Mouse (Mus musculus) forebrain, embryonic 16.5 days (tissue): ENCODE measurements around the gene Cmklr1. TPM values are rescaled to one million over a fixed set of nuclear protein-coding genes. Genes with fewer than 3 reads are reported as not detected.
"Not testable (repeated sequence)": the region's sequence is repeated elsewhere in the genome, so short reads cannot be mapped to it uniquely, and the experiment has no call there.

ENCODE experiments used
- ATAC-seq: fragments of 200-750 bp; cut with Nextera tagmentation; 2 replicates; pipeline ENCODE4 v1.8.0; 2017; ENCODE audit warnings: mild to moderate bottlenecking, moderate library complexity
- H3K27ac ChIP-seq: fragments of 300-500 bp; sonication (generic); 2 replicates; pipeline ENCODE4 v1.5.1; 2014; ENCODE audit warnings: low read length, control low read depth
- H3K27me3 ChIP-seq: fragments of 300-500 bp; sonication (generic); replicated peaks from 2 replicates; pipeline ENCODE4 v1.6.1; 2014; ENCODE audit warnings: low read length; ENCODE audit not compliant: control insufficient read depth, insufficient read depth
- H3K36me3 ChIP-seq: fragments of 300-500 bp; sonication (generic); 2 replicates; pipeline ENCODE4 v1.6.1; 2014; ENCODE audit not compliant: control insufficient read depth, insufficient read depth
- H3K4me1 ChIP-seq: fragments of 300-500 bp; sonication (generic); replicated peaks from 2 replicates; pipeline ENCODE4 v1.6.1; 2014; ENCODE audit warnings: low read length; ENCODE audit not compliant: control insufficient read depth, insufficient read depth
- H3K4me2 ChIP-seq: fragments of 300-500 bp; sonication (generic); 2 replicates; pipeline ENCODE4 v1.6.1; 2014; ENCODE audit warnings: mild to moderate bottlenecking, low read length, control low read depth
- H3K4me3 ChIP-seq: fragments of 300-500 bp; sonication (generic); replicated peaks from 2 replicates; pipeline ENCODE4 v1.5.1; 2014; ENCODE audit warnings: mild to moderate bottlenecking, low read length, control low read depth
- H3K9ac ChIP-seq: fragments of 300-500 bp; sonication (generic); replicated peaks from 2 replicates; pipeline ENCODE4 v1.6.1; 2014; ENCODE audit warnings: low read depth, low read length, control low read depth
- H3K9me3 ChIP-seq: fragments of 300-500 bp; sonication (generic); 2 replicates; pipeline ENCODE4 v1.6.1; 2016; ENCODE audit warnings: low read length; ENCODE audit not compliant: control insufficient read depth
- WGBS: fragments of 180-500 bp; shearing (Covaris S2); extraction: QIAGEN DNeasy Blood & Tissue Kit; methylation state at CpG from one replicate; pipeline ENCODE4 v1.1.7; 2014; 5-methylcytosine and 5-hydroxymethylcytosine counted together
- polyA plus RNA-seq: library from polyadenylated mRNA; unstranded; fragments of >200 nt; fragmentation: Nextera tagmentation; extraction: Ambion mirVana; gene quantifications from 2 replicates; pipeline ENCODE4 v1.2.1, GENCODE M21; 2015

Gene Cmklr1
- polyA plus RNA-seq, 1 experiment from 2014 or later = 2.3 TPM

- Histone ChIP-seq H3K4me2 (no peak overlapping the region), H3K9me3 (no peaks in the 10 kb centered on the region)
Measured at GRCm38 (mm10) chr5:113591751-113592230, 58.4 kb downstream of the Cmklr1 start.

GRCm38 (mm10) chr5:113591166-113591565 is 59.1 kb downstream of the Cmklr1 start:
- Histone ChIP-seq H3K4me2 (no peak overlapping the region), H3K27ac (peak overlapping the region; percentile 84), H3K27me3 (no peaks in the 10 kb centered on the region), H3K4me1 (peaks cover 26% of the 10 kb centered on the region), H3K9ac (peak overlapping the region; percentile 12; the same call in 1 of the 2 replicates), H3K36me3 (no peaks in the 10 kb centered on the region), H3K9me3 (no peaks in the 10 kb centered on the region), H3K4me3 (no peak overlapping the region)
- WGBS = 9% methylated on average over 3 of the region's 3 CpGs
- ATAC-seq = peak; percentile 30; the same call in 1 of the 2 replicates

More at GRCm38 (mm10) chr5:113591751-113592230, 58.4 kb downstream of the Cmklr1 start:
- no peak overlapping the region for H3K4me3 ChIP-seq
- H3K27me3 ChIP-seq = no peaks in the 10 kb centered on the region
- H3K36me3 ChIP-seq = no peaks in the 10 kb centered on the region
- peak; percentile 96 for ATAC-seq
- 7% methylated on average over 6 of the region's 6 CpGs for whole genome bisulfite sequencing
- peak overlapping the region; percentile 12; the same call in 1 of the 2 replicates for H3K9ac ChIP-seq
- H3K27ac ChIP-seq = peak overlapping the region; percentile 84
- peaks cover 26% of the 10 kb centered on the region for H3K4me1 ChIP-seq

GRCm38 (mm10) chr5:113590010-113590640 is 60.1 kb downstream of the Cmklr1 start:
- Histone ChIP-seq H3K27me3 (no peaks in the 10 kb centered on the region), H3K27ac (no peak overlapping the region), H3K9me3 (no peaks in the 10 kb centered on the region), H3K4me1 (peaks cover 26% of the 10 kb centered on the region), H3K4me2 (no peak overlapping the region), H3K36me3 (no peaks in the 10 kb centered on the region), H3K9ac (no peak overlapping the region), H3K4me3 (no peak overlapping the region)
- WGBS = 78% methylated on average over 5 of the region's 5 CpGs
- no peak for ATAC-seq

- not testable (repeated sequence) for H3K27ac ChIP-seq, H3K4me2 ChIP-seq, H3K27me3 ChIP-seq, H3K4me1 ChIP-seq, ATAC-seq, H3K9me3 ChIP-seq, H3K4me3 ChIP-seq, H3K9ac ChIP-seq, H3K36me3 ChIP-seq
- 39% methylated on average over 5 of the region's 5 CpGs for WGBS
Measured at GRCm38 (mm10) chr5:113586458-113586849, 63.8 kb downstream of the Cmklr1 start.

DNA sequence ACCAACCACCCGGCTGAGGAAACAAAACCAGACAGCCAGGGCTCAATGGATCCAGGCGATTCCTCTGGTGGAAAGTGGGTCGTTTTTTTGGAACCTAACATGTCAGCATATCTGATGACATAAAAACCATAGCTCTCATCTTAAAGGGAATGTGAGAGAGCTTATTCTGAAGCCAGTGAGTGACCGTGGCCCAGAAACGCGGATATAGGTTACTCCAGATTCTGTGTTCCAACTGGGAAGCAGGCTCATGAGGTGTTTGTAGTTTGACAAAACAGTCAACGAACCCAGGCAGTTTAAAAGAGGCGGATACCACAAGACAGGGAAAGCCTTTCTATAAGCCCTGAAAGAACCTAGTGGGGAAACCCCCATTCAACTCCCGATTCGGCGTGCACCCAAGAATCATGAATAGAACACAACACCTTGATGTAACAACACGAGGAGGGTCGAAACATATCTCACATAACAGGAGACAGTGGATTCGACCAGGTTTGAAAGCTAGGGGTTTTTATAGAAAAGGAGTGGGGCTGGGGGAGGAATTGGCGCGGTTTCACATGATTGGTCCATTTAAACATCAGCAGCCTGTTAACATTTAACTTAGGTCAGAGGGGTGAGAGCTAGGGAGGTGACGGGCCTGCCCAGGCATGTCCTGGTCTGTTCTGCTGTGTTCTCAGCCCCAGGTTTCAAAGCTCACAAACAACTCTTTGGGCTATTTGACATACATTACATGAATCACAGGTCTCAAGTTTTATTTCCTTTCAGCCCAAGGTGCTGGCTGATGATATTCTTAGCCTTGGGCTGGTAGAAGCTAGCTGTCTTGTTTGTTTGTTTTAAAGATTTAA is 64.4 kb downstream of the Cmklr1 start:
- H3K9me3 ChIP-seq, ATAC-seq, H3K4me3 ChIP-seq, H3K27ac ChIP-seq, H3K9ac ChIP-seq, H3K4me2 ChIP-seq, H3K4me1 ChIP-seq, H3K27me3 ChIP-seq, H3K36me3 ChIP-seq: not testable (repeated sequence)
- WGBS = 80% methylated on average over 17 of the region's 17 CpGs

DNA sequence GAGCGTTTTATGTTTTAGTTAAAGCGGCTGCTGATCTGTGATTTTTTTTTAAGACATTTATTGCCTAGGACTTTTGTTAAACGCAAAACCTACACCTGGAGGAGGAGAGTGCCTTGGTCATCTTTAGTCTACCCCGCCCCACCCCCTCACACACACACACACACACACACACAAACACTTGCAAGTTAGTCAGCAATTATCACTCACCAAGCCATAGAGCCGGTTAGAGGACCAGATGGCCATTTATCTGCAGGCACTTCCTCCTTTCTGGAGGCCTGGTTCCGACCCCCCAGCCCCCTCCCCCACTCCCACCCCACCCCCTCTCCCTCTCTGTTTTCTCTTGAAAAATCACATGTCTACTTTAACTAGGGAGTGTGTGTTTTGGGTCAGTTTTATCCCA is 65.8 kb downstream of the Cmklr1 start:
- Histone ChIP-seq H3K4me3 (no peak overlapping the region), H3K4me1 (0 out of 2 replicates have a peak, but pooled peaks cover 5% of the 10 kb centered on the region), H3K27ac (no peak overlapping the region), H3K36me3 (no peaks in the 10 kb centered on the region), H3K9ac (no peak overlapping the region), H3K4me2 (no peak overlapping the region), H3K9me3 (no peaks in the 10 kb centered on the region), H3K27me3 (no peaks in the 10 kb centered on the region)
- WGBS = 59% methylated on average over 6 of the region's 6 CpGs
- ATAC-seq = no peak

- WGBS = 71% methylated on average over 5 of the region's 5 CpGs
- H3K4me1 ChIP-seq = peaks cover 8% of the 10 kb centered on the region; the same call in 1 of the 2 replicates
- no peak overlapping the region for H3K27ac ChIP-seq
- no peaks in the 10 kb centered on the region for H3K36me3 ChIP-seq
- H3K9me3 ChIP-seq = no peaks in the 10 kb centered on the region
- ATAC-seq = no peak
- no peaks in the 10 kb centered on the region for H3K27me3 ChIP-seq
- H3K4me2 ChIP-seq = no peak overlapping the region
- H3K4me3 ChIP-seq = no peak overlapping the region
- no peak overlapping the region for H3K9ac ChIP-seq
Measured at GRCm38 (mm10) chr5:113583424-113584162, 66.6 kb downstream of the Cmklr1 start.

DNA sequence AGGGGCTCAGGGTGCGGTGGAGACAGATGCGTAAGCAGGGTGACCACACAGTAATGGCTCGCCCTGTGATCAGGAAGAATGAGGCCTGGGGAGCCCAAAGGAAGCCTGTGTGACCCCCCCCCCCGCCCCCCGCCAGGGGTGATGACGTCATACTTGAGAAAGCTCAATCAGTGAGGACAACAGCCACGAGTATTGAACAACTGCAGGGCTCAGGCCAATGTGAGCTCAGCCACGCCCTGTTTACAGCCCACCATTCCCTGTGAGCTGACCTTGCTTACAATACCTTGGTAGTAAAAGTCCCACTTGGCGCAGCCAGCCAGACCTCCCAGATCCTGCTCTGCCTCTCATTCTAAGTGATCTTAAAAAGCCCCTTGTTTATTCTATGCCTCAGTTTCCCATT is 69.4 kb downstream of the Cmklr1 start:
- no peaks in the 10 kb centered on the region for H3K9me3 ChIP-seq
- H3K4me2 ChIP-seq = no peak overlapping the region
- 63% methylated on average over 9 of the region's 9 CpGs for WGBS
- no peak overlapping the region for H3K27ac ChIP-seq
- ATAC-seq = no peak
- no peak overlapping the region for H3K4me3 ChIP-seq
- no peaks in the 10 kb centered on the region for H3K36me3 ChIP-seq
- no peak overlapping the region for H3K9ac ChIP-seq
- peaks cover 22% of the 10 kb centered on the region for H3K4me1 ChIP-seq
- no peaks in the 10 kb centered on the region for H3K27me3 ChIP-seq

DNA sequence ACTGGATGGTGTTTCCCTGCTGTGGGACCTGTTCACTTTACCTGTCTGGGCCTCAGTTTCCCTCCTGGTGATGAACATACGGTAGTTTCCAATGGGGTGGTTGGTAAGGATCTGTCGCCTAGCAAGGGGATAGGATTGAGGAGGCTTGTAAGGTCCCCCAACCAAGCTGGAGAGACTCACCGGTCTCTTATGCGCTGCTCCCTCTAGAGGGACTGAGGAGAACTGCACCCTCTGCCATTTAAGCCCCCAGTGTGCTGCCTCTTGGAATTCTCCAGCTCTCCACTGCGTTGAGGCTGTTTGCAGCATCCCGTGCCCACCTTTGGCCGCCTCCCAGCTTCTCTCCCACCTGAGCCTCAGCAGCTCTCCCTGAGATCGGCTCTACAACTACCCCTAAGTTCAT is 70.0 kb downstream of the Cmklr1 start:
- Histone ChIP-seq H3K9me3 (no peaks in the 10 kb centered on the region), H3K36me3 (no peaks in the 10 kb centered on the region), H3K4me2 (no peak overlapping the region), H3K9ac (no peak overlapping the region), H3K27me3 (no peaks in the 10 kb centered on the region), H3K4me1 (peaks cover 22% of the 10 kb centered on the region), H3K27ac (no peak overlapping the region), H3K4me3 (no peak overlapping the region)
- ATAC-seq = no peak
- WGBS = 42% methylated on average over 8 of the region's 8 CpGs
